Mouse (Mus musculus) intestine, embryonic 16.5 days (tissue): ENCODE data around the gene Wfdc15a. TPM values are rescaled to one million over a fixed set of nuclear protein-coding genes. Genes with fewer than 3 reads are reported as not detected.
A peak's percentile ranks its signal among the peaks of the same experiment; 100 is the strongest.

ENCODE experiments used
- ATAC-seq: fragments of 200-750 bp; cut with Nextera tagmentation; 2 replicates; pipeline ENCODE4 v1.8.0; 2017; ENCODE audit warnings: moderate TSS enrichment, moderate library complexity
- H3K27ac ChIP-seq: fragments of 300-500 bp; sonication (generic); 2 replicates; pipeline ENCODE4 v1.5.1; 2014; ENCODE audit warnings: mild to moderate bottlenecking, low read length
- H3K27me3 ChIP-seq: fragments of 300-500 bp; sonication (generic); replicated peaks from 2 replicates; pipeline ENCODE4 v1.6.1; 2014; ENCODE audit warnings: low read length, control low read depth, mixed read lengths; ENCODE audit not compliant: control insufficient read depth, insufficient read depth
- H3K36me3 ChIP-seq: fragments of 300-500 bp; sonication (generic); 2 replicates; pipeline ENCODE4 v1.6.1; 2014; ENCODE audit warnings: low read length, control low read depth; ENCODE audit not compliant: control insufficient read depth, insufficient read depth
- H3K4me1 ChIP-seq: fragments of 300-500 bp; sonication (generic); 2 replicates; pipeline ENCODE4 v1.6.1; 2014; ENCODE audit warnings: low read length, control low read depth, mixed read lengths; ENCODE audit not compliant: control insufficient read depth, insufficient read depth
- H3K4me2 ChIP-seq: fragments of 300-500 bp; sonication (generic); 2 replicates; pipeline ENCODE4 v1.6.1; 2014; ENCODE audit warnings: low read depth, low read length, control low read depth
- H3K4me3 ChIP-seq: fragments of 300-500 bp; sonication (generic); 2 replicates; pipeline ENCODE4 v1.5.1; 2014; ENCODE audit warnings: mild to moderate bottlenecking, low read length
- H3K9ac ChIP-seq: fragments of 300-500 bp; sonication (generic); 2 replicates; pipeline ENCODE4 v1.6.1; 2014; ENCODE audit warnings: low read depth, low read length
- H3K9me3 ChIP-seq: fragments of 300-500 bp; sonication (generic); 2 replicates; pipeline ENCODE4 v1.6.1; 2016; ENCODE audit warnings: low read length, control low read depth; ENCODE audit not compliant: control insufficient read depth
- WGBS: fragments of 180-500 bp; shearing (Covaris S2); extraction: QIAGEN DNeasy Blood & Tissue Kit; methylation state at CpG from one replicate; pipeline ENCODE4 v1.1.7; 2014; 5-methylcytosine and 5-hydroxymethylcytosine counted together
- polyA plus RNA-seq: library from polyadenylated mRNA; unstranded; fragments of >200 nt; fragmentation: Nextera tagmentation; extraction: Ambion mirVana; gene quantifications from 2 replicates; pipeline ENCODE4 v1.2.1, GENCODE M21; 2015

Gene Wfdc15a
- polyA plus RNA-seq, 1 experiment from 2014 or later = not detected

DNA sequence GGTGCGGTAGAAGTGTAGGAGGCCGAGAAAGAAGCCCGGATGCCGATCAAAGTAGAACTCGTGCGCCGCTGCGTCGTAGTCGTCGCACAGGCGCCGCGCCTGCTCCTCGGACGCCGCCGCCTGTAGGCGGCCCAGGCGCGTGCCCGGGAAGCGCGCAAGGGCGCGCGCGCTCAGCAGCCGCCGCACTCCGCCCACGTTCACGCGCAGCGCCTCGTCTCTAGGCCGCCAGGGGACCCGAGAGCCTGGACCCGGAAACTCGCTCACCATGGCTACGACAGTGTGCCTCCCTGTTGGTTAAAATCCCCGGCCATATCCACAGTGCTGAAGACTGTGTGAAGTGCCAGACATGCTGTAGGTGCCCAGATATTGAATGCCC is 31.4 kb downstream of the Wfdc15a start:
- WGBS = 5% methylated on average over 42 of the region's 42 CpGs
- 0 out of 2 replicates have a peak, but pooled peaks have one; percentile 42 for ATAC-seq

DNA sequence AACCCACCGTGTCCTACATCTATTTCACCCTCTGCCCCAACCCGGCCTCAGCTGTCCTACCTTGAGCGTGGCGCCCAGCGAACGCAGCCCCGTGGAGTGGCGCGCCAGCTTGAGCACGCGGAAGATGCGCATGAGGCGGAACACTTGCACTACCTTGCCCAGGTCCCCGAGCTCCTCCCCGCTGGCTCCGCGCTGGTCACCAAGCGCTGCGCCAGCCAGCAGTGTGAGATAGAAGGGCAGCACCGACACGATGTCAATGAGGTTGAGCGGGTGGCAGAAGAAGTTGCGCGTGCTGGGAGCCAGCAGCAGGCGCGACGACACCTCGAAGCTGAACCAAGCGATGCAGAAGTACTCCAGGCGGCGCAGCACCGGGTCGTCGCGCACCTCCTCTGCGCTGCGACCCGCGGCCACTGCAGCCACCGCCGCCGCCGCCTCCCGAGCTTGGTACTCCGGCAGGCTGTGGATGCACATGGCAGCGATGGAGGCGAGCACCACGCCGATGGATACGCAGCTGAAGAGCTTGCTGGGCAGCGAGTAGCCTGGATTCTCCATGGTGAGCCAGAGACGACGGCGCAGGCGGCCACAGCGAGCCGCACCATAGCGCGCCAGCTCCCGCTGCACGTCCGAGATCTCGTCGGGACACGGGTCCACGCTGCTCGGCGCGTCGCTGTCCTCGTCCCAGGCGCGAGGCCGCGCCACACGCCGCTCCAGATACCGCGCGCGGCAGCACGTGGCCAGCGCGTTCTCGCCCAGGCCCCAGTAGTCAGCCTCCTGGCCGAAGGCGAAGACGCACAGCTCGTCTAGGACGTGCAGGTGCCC is 32.0 kb downstream of the Wfdc15a start:
- 0 out of 2 replicates have a peak, but pooled peaks have one; percentile 18 for ATAC-seq
- WGBS = 11% methylated on average over 90 of the region's 90 CpGs
- no peak overlapping the region for H3K9ac ChIP-seq
- H3K4me3 ChIP-seq = peak overlapping the region; percentile 32
- H3K9me3 ChIP-seq = no peaks in the 10 kb centered on the region
- peaks cover 59% of the 10 kb centered on the region for H3K27me3 ChIP-seq
- peak overlapping the region; percentile 61 for H3K4me2 ChIP-seq
- peaks cover 18% of the 10 kb centered on the region for H3K4me1 ChIP-seq
- no peaks in the 10 kb centered on the region for H3K36me3 ChIP-seq
- H3K27ac ChIP-seq = no peak overlapping the region

More for the DNA sequence above, 31.4 kb downstream of the Wfdc15a start:
- H3K27ac ChIP-seq = no peak overlapping the region
- peak overlapping the region; percentile 32 for H3K4me3 ChIP-seq
- H3K9ac ChIP-seq = no peak overlapping the region
- H3K4me2 ChIP-seq = peak overlapping the region; percentile 61
- peaks cover 18% of the 10 kb centered on the region for H3K4me1 ChIP-seq
- no peaks in the 10 kb centered on the region for H3K9me3 ChIP-seq
- H3K27me3 ChIP-seq = peaks cover 59% of the 10 kb centered on the region
- no peaks in the 10 kb centered on the region for H3K36me3 ChIP-seq

DNA sequence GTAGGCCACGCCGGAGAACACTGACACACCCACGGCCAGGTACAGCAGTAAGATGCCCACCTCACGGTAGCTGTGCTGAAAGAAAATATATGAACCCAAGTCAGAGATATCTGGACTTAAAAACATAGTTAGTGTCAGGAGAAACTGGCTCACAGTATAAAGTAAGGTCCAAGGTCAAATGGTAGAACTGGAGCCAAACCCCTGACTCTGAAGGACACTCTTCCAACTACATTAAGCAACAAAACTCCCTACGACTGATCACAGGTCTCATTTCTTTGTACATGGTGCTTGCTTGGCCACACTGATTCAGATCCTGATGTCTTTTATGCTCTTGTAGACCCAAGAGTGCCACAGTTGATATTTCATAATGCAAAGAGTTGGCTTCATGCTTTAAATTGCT is 35.0 kb downstream of the Wfdc15a start:
- H3K4me1 ChIP-seq = peaks cover 9% of the 10 kb centered on the region
- WGBS = 93% methylated on average over 5 of the region's 5 CpGs
- H3K27me3 ChIP-seq = peaks cover 40% of the 10 kb centered on the region
- no peak overlapping the region for H3K4me3 ChIP-seq
- no peaks in the 10 kb centered on the region for H3K9me3 ChIP-seq
- ATAC-seq = no peak
- H3K36me3 ChIP-seq = no peaks in the 10 kb centered on the region
- H3K27ac ChIP-seq = no peak overlapping the region
- H3K4me2 ChIP-seq = no peak overlapping the region
- no peak overlapping the region for H3K9ac ChIP-seq

DNA sequence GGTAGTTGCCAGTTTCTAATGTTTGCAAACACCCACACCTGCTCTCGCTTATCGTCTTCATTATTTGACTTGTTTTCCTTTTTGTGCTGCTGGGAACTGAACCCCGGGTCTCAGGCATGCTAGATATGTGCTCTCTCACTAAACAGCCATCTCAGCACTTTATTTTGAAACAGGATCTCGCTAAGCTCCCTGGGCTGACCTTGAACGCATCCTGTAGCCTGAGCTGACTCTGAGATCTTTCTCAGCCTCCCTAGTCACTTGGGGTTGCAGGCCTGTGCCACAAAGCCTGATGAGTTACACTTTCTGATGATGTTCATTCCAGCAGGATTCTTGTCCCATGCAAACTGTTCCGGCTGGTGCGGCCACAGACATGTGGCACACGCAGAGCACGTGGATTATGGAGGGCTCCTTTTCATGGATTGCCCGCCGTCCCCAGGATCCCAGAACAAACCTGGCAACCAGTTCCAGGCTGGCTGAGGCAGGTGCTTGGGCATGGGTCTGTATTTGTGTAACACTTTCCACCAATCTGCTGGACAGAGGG is 38.3 kb downstream of the Wfdc15a start:
- H3K4me1 ChIP-seq = no peaks in the 10 kb centered on the region
- H3K27me3 ChIP-seq = peaks cover 6% of the 10 kb centered on the region; the same call in 1 of the 2 replicates
- ATAC-seq = no peak
- 74% methylated on average over 11 of the region's 11 CpGs for WGBS
- no peaks in the 10 kb centered on the region for H3K9me3 ChIP-seq
- H3K36me3 ChIP-seq = no peaks in the 10 kb centered on the region
- no peak overlapping the region for H3K27ac ChIP-seq
- no peak overlapping the region for H3K4me3 ChIP-seq
- no peak overlapping the region for H3K9ac ChIP-seq
- no peak overlapping the region for H3K4me2 ChIP-seq

DNA sequence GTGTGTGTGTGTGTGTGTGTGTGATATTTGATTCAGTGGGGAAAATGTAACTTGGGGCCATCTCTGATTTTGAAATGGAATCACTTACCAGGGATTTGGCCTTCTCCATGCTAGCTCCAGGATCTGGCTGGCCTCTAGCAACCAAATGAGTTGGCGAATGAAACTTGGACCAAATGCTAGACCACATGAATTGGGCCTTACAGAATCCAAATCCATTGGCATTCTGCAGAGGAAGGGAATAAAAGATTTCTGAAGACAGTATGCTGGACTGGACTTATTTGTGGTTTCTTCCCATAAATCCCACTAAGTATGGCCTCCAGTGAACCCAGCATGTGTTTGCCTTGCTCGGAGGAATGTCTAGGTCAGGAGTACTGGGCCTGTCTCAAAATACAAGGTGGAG is 41.1 kb downstream of the Wfdc15a start:
- 81% methylated on average over 2 of the region's 2 CpGs for WGBS

DNA sequence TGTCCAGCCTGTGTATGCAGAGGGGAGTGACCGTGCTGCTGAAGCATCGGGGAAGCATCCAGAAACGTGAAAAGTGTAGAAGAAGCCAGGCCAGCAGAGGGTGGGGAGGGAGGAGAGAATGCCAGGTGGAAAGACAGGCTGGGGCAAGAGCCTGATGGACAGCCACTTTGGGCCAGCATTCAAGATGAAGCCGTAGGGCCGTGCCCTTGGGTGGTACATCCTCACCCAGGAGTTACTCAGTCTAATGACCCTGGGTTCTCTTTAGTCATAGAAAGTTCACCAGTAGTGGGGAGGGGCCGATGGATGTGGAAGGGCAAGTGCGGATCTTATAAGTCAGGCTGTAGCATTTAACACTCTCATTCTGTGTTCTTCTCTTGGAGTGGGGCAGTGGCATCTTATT is 43.8 kb downstream of the Wfdc15a start:
- no peaks in the 10 kb centered on the region for H3K9me3 ChIP-seq
- H3K9ac ChIP-seq = no peak overlapping the region
- ATAC-seq = no peak
- H3K27ac ChIP-seq = no peak overlapping the region
- no peaks in the 10 kb centered on the region for H3K4me1 ChIP-seq
- H3K36me3 ChIP-seq = no peaks in the 10 kb centered on the region
- H3K4me3 ChIP-seq = no peak overlapping the region
- H3K27me3 ChIP-seq = no peaks in the 10 kb centered on the region
- WGBS = 85% methylated on average over 7 of the region's 7 CpGs
- no peak overlapping the region for H3K4me2 ChIP-seq

More for the DNA sequence above, 41.1 kb downstream of the Wfdc15a start:
- no peaks in the 10 kb centered on the region for H3K4me1 ChIP-seq
- no peak overlapping the region for H3K27ac ChIP-seq
- ATAC-seq = no peak
- no peak overlapping the region for H3K9ac ChIP-seq
- H3K36me3 ChIP-seq = no peaks in the 10 kb centered on the region
- no peak overlapping the region for H3K4me2 ChIP-seq
- H3K9me3 ChIP-seq = no peaks in the 10 kb centered on the region
- H3K4me3 ChIP-seq = no peak overlapping the region
- H3K27me3 ChIP-seq = no peaks in the 10 kb centered on the region

DNA sequence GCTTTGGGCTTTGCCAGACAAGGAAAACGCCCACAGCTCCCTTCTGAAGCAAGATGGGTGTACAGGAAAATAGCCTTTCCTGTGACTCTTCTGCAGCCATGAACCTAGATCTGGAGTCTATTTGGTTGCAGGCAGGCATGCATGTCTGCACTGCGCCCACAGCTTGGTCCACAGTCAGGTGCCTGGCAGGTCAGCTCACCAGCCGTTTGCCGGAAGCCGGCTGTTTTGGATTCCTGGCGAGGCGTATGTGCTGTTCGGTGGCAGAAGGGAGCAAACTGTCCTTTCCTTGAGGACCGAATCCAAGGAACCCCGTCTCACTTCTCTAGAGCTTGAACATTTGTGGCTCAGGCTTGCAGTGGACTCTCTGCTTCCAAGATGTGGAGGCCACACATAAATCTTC is 45.9 kb downstream of the Wfdc15a start:
- Histone ChIP-seq H3K9ac (no peak overlapping the region), H3K27me3 (no peaks in the 10 kb centered on the region), H3K27ac (no peak overlapping the region), H3K4me1 (no peaks in the 10 kb centered on the region), H3K9me3 (no peaks in the 10 kb centered on the region), H3K36me3 (no peaks in the 10 kb centered on the region), H3K4me2 (no peak overlapping the region), H3K4me3 (no peak overlapping the region)
- 90% methylated on average over 10 of the region's 10 CpGs for WGBS
- no peak for ATAC-seq

DNA sequence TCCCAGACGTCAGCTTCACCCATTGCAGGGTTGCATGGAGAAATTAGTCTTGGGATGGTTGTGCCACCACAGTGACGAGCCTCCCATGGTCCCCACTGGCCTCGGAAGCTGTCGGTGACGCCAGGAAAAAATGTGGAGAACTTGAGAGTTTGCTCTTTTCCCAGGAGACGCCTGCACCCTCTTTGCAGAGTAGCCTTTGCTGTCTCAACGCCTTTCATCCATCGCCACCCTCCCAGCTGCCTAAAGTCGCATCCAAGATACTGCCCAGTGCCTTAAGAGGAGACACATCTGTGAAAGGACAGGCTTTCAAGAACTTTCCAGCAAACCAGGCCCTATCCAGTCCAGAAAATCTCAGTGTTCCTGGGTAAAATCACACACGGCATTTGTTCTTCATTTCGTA is 47.6 kb downstream of the Wfdc15a start:
- no peak for ATAC-seq
- Histone ChIP-seq H3K9me3 (no peaks in the 10 kb centered on the region), H3K4me2 (no peak overlapping the region), H3K36me3 (no peaks in the 10 kb centered on the region), H3K4me3 (no peak overlapping the region), H3K27ac (no peak overlapping the region), H3K9ac (no peak overlapping the region), H3K27me3 (no peaks in the 10 kb centered on the region), H3K4me1 (no peaks in the 10 kb centered on the region)
- 91% methylated on average over 11 of the region's 11 CpGs for WGBS

DNA sequence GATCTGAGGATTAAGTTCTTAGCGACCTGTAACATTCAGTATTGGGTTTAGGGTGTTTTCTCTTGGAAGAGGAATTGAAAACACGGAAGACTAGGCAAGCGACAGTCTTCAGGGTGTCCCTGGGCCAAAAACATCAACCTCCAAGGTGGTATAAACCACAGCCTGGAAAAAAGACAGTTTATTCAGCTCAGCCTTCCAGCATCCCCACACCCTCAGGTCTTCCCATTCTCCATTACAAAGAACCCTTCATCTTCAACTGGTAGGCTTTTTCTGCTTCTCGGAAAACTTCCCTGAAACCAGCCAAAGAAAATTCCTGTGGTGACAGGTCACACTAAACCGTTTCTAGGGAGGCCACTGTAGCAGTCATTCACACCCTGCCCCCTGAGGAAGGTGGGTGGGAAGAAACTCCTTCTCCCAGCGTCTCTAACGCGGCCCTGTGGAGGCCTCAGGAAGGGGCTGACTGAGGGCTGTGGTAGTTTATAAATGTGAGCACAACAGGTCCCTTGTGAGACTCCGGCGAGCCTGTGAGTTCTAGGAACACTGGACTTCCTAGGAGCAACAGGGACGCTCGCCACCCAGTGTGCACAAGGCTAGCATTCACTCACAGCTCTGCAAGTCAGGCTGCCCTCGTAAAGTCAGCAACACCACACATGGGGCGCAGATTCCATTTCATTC is 49.7 kb downstream of the Wfdc15a start:
- no peaks in the 10 kb centered on the region for H3K4me1 ChIP-seq
- no peaks in the 10 kb centered on the region for H3K27me3 ChIP-seq
- H3K9me3 ChIP-seq = no peaks in the 10 kb centered on the region
- no peaks in the 10 kb centered on the region for H3K36me3 ChIP-seq
- H3K4me3 ChIP-seq = no peak overlapping the region
- WGBS = 48% methylated on average over 14 of the region's 14 CpGs
- H3K4me2 ChIP-seq = no peak overlapping the region
- H3K9ac ChIP-seq = no peak overlapping the region; the same call in 1 of the 2 replicates
- 0 out of 2 replicates have a peak overlapping the region, but pooled peaks have one; percentile 20 for H3K27ac ChIP-seq
- no peak for ATAC-seq
